Mouse (Mus musculus) brown adipose tissue, adult 24 weeks (tissue): ENCODE results near the gene Rab4b. TPM values are rescaled to one million over a fixed set of nuclear protein-coding genes. Genes with fewer than 3 reads are reported as not detected.

Experiments used
- H3K27ac ChIP-seq: fragments of 200-500 bp; replicated peaks from 2 replicates; pipeline ENCODE4 v1.5.1; 2012; ENCODE audit warnings: low read depth, mild to moderate bottlenecking, low read length
- H3K4me1 ChIP-seq: fragments of 200-500 bp; 2 replicates; pipeline ENCODE4 v1.6.1; 2012; ENCODE audit warnings: low read length, mixed read lengths; ENCODE audit not compliant: control insufficient read depth, insufficient read depth, insufficient read length
- H3K4me3 ChIP-seq: fragments of 200-500 bp; 2 replicates; pipeline ENCODE4 v1.5.1; 2012; ENCODE audit warnings: low read depth, mild to moderate bottlenecking, low read length, moderate library complexity; ENCODE audit not compliant: insufficient read depth
- polyA plus RNA-seq: library from polyadenylated mRNA; stranded (reverse); fragments of >200 nt; gene quantifications from 2 replicates; pipeline ENCODE4 v1.2.4, GENCODE M21; 2012; ENCODE audit not compliant: missing spikeins, insufficient read depth, insufficient read length

Rab4b gene
- polyA plus RNA-seq, 1 experiment, result 21.4 TPM

GRCm38 (mm10) chr7:27197136-27197535, 18.4 kb upstream of the Rab4b start:
- no peak overlapping the region for H3K4me3 ChIP-seq
- peaks cover 3% of the 10 kb centered on the region; the same call in 1 of the 2 replicates for H3K4me1 ChIP-seq
- peak overlapping the region; percentile 66 for H3K27ac ChIP-seq

GRCm38 (mm10) chr7:27195681-27196611, 17.2 kb upstream of the Rab4b start, which contains the start of the genes BC024978 and Snrpa:
Gene BC024978, plus strand, starts transcription at chr7:27195781.
Gene Snrpa, minus strand, starts transcription at chr7:27196271.
- H3K4me3 ChIP-seq, result peak within 1 kb of the TSS; percentile 85
- peaks cover 3% of the 10 kb centered on the region; the same call in 1 of the 2 replicates for H3K4me1 ChIP-seq

DNA sequence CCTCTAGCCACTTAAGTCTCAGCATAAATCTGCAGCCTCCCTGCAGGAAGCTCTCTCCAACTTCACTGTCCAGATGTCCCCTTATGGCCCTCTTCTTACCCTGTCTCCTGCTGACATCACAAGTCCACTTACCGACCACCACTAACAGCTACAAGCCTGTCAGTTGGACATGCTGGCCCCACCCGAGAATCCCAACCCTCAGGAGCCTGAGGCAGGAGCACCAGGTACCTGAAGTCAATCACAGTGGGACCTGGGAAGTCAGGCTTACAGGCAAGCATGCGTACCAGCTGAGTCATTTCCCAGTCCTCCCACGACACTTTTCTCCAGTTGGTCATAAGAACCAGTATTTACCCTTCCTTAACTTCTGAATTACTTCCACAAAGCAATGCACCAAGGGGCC, 15.0 kb upstream of the Rab4b start:
- H3K27ac ChIP-seq, result no peak overlapping the region
- no peak overlapping the region for H3K4me3 ChIP-seq
- peaks cover 3% of the 10 kb centered on the region; the same call in 1 of the 2 replicates for H3K4me1 ChIP-seq

More at GRCm38 (mm10) chr7:27195681-27196611, 17.2 kb upstream of the Rab4b start, which contains the start of the genes BC024978 and Snrpa:
- H3K27ac ChIP-seq, result peak within 1 kb of the TSS; percentile 94

- Histone ChIP-seq H3K4me3 (no peak overlapping the region), H3K4me1 (peaks cover 3% of the 10 kb centered on the region; the same call in 1 of the 2 replicates), H3K27ac (no peak overlapping the region)
These were observed 13.7 kb upstream of the Rab4b start for GRCm38 (mm10) chr7:27192434-27192833.

GRCm38 (mm10) chr7:27189271-27189931, 10.7 kb upstream of the Rab4b start:
- H3K4me3 ChIP-seq, result no peak overlapping the region
- no peak overlapping the region for H3K27ac ChIP-seq
- no peaks in the 10 kb centered on the region for H3K4me1 ChIP-seq

GRCm38 (mm10) chr7:27185986-27186385, 7.3 kb upstream of the Rab4b start:
- no peaks in the 10 kb centered on the region for H3K4me1 ChIP-seq
- no peak overlapping the region for H3K4me3 ChIP-seq
- H3K27ac ChIP-seq, result no peak overlapping the region

DNA sequence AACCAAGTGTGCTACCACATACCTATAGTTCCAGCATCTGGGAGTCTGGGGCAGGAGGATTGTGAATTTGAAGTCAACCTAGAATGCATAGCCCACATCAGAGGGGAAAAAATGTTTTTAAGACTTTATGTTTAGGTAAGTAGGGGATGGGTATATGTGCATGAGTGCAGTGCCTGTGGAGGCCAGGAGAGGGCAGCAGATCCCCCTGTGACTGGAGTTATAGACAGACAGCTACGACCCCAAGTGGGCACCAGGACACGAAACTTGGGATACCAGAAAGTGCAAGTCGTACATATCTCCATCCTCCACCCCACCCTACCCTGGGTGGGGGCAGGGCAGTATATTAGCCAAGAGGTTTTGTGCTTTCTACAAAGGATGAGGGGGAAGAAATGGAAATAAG, 6.3 kb upstream of the Rab4b start:
- Histone ChIP-seq H3K27ac (no peak overlapping the region), H3K4me3 (no peak overlapping the region), H3K4me1 (peaks cover 4% of the 10 kb centered on the region; the same call in 1 of the 2 replicates)

GRCm38 (mm10) chr7:27182498-27182897, 3.8 kb upstream of the Rab4b start:
- Histone ChIP-seq H3K4me1 (peaks cover 6% of the 10 kb centered on the region; the same call in 1 of the 2 replicates), H3K27ac (no peak overlapping the region), H3K4me3 (no peak overlapping the region)

- H3K4me3 ChIP-seq, result no peak within 1 kb of the TSS
- H3K4me1 ChIP-seq, result peaks cover 6% of the 10 kb centered on the region; the same call in 1 of the 2 replicates
- peak within 1 kb of the TSS; percentile 56 for H3K27ac ChIP-seq
These were observed 2.4 kb upstream of the Rab4b start, which contains the start of the genes Gm21983 and Mia for GRCm38 (mm10) chr7:27180837-27181695. Gene Gm21983, minus strand, starts transcription at chr7:27181086. Gene Mia, minus strand, starts transcription at chr7:27181157.

DNA sequence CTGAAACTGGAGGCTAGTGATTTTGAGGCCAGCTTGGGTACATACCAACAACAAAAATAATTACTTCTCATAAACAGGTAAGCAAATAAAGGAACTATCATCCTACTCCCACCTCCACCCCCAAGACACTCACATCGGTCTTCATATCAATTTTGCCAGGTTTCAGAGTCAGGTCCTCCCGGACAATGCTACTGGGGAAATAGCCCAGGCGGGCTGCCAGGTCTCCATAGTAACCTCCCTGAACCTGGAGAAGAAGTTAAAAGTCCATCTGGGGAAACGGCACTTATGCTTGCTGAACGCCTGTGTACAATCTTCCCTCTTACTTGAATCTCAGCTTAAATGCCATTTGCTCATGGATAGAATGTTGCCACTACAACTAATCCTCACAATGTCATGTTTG, 1.3 kb upstream of the Rab4b start:
- Histone ChIP-seq H3K4me1 (peaks cover 6% of the 10 kb centered on the region; the same call in 1 of the 2 replicates), H3K27ac (peak overlapping the region; percentile 56; the same call in 1 of the 2 replicates), H3K4me3 (no peak overlapping the region)

DNA sequence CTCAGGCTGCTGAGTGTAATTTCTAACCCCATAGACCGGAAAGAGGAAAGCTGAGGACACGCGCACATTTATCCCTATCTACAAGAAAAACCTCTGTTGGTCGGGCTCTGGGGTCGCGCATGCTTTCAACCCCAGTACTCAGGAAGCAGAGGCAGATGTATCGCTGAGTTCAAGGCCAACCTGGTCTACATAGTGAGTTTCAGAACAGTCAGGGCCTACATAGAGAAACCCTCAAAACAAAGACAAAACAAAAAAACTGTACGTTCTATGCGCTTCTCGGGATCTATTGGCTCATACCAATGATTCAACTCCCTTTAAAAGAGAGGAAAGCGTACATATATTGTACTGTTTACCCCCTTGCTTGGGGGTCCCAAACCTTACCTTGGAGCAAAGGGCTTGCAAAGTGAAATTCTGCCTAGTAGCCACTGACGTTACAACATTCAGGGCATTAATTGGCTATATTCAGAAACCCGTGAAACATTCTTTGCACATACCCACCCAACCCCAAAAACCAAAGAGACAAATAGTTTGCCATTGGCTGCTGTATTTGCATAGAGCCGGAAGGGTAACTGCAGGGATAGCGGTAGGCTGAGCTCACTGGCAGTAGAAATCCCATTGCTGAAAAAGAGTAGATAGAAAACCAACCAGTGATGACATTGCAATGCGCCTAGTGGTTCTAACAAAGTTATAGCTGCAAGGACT, 672 bp upstream of the Rab4b start:
- peak overlapping the region; percentile 52 for H3K4me3 ChIP-seq
- peak overlapping the region; percentile 53 for H3K27ac ChIP-seq
- H3K4me1 ChIP-seq, result peaks cover 6% of the 10 kb centered on the region; the same call in 1 of the 2 replicates

- Histone ChIP-seq H3K4me3 (peak overlapping the region; percentile 85), H3K4me1 (peaks cover 6% of the 10 kb centered on the region; the same call in 1 of the 2 replicates), H3K27ac (peak overlapping the region; percentile 94)
These were observed 763 bp downstream of the Rab4b start for GRCm38 (mm10) chr7:27177942-27178323.

DNA sequence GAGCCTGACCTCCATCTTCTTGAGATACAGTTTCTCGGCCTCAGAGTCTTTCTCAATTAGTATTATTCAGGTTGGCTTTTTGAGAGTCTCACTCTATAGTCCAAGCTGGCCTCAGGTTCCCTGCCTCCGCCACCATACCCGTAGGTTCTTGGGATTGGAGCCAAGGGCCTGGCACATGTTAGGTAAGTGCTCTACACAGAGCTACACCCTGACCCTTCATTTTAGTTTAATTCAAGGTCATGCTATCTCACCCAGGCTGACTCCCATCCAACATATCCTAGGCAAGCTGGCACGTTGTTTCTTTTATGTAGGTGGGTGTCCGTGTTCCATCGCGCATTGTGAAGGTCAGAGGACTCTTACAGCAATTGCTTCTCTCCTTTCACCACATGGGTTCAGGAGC, 3.8 kb downstream of the Rab4b start:
- H3K4me1 ChIP-seq, result peaks cover 2% of the 10 kb centered on the region; the same call in 1 of the 2 replicates
- no peak overlapping the region for H3K4me3 ChIP-seq
- H3K27ac ChIP-seq, result no peak overlapping the region

DNA sequence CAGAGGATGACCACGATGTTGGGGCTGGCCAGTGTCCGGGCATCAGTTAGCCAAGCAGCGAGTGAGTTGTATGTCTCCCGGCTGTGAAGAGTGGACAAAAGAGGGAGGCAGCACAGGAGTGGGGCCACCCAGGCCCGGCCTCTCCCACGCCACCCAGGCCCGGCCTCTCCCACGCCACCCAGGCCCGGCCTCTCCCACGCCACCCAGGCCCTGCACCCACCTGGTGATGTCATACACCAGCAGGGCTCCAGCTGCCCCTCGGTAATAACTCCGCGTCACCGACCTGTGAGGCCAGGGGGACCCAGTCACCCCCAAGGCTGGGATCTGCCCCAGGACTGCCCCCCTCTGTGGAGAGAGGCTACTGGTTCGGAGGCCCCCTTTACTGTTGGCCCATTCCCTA, 4.2 kb downstream of the Rab4b start:
- H3K27ac ChIP-seq, result no peak overlapping the region
- no peak overlapping the region for H3K4me3 ChIP-seq
- peaks cover 1% of the 10 kb centered on the region; the same call in 1 of the 2 replicates for H3K4me1 ChIP-seq
